Mouse (Mus musculus): Measurements from ENCODE around the gene Olfr60. TPM values are rescaled to one million over a fixed set of nuclear protein-coding genes. Genes with fewer than 3 reads are reported as not detected.

Gene Olfr60
- not detected for total RNA-seq (2023)

DNA sequence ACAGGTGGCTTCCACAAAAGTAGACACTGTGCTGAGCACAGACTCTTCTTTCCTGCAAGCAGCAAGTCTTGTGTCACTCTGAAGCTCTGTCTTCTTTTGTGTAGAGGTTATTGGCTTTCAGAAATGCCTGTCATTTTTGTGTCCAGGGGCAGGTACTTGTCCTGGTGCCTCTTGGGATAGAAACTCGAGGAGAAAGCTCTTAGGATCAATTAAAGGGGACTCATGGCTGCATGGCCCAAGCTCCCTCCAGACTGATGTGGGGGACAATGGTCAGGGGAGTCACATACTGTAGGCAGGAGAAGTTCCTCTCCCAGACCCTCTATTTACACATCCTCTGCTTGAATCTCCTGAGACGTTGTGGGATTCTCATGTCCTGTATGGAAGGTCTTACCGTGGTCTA is at the start of gene Olfr60:
TSS of gene Olfr60 (minus strand) at position 101 of the 400 bp plus-strand sequence.

DNA sequence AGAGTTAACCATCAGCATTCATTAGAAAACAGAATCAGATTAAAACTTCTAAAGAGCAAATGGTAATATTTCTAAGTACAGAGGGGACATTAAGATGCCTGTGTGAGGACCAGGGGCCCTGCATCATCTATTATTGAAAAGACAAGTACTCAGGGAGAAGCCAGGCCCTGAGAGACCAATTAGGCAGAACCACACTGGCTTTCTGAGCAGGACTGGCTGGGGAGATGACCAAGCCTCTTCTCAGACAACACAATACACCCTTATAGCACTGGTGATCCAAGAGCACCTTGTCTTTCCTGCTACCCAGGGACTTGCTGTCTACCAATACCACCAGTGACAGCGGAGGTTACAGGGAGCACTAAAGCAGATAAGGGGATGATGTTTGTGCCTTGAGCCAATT is 41.3 kb upstream of the Olfr60 start, which contains the start of gene Olfr531:
TSS of gene Olfr531 (minus strand) at position 101 of the 400 bp plus-strand sequence.

DNA sequence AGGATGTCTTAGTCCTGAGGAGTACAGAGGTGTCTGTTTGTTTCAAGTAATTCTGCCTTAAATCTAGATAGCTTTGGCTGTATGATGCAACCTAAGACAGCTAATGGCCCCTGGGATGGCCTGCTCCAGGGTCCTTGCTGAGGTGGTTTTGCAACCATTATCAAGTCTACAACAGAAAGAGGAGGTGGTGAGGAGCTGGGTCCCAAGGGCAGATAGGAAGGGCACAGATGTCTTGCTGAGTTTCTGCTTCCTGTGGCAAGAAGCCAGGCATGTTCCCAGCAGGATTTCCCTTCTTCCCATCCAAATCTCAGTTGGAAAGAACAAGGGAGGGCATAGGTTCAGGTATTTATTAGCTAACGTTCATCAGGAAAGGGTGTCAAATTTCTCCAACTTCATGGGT is 14.8 kb upstream of the Olfr60 start, which contains the start of gene Olfr530:
TSS of gene Olfr530 (minus strand) at position 101 of the 400 bp plus-strand sequence.

DNA sequence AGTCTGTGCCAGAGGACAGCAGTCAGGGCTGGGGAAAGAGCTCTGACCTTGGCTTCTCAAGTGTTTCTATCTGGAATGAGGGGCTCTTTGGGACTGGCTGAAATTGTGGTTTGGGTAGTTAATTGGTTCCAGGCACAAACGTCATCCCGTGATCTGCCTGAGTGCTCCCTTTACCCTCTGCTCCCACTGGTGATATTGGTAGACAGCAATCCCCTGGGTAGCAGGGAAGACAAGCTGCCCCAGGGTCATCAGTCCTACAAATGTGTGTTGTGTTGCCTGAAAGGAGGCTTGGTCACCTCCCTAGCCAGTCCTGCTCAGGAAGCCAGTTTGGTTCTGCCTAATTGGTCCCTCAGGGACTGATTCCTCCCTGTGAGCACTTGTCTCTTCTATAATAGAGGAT is 27.8 kb downstream of the Olfr60 start, which contains the start of gene Olfr527:
TSS of gene Olfr527 (plus strand) at position 301 of the 400 bp plus-strand sequence.

DNA sequence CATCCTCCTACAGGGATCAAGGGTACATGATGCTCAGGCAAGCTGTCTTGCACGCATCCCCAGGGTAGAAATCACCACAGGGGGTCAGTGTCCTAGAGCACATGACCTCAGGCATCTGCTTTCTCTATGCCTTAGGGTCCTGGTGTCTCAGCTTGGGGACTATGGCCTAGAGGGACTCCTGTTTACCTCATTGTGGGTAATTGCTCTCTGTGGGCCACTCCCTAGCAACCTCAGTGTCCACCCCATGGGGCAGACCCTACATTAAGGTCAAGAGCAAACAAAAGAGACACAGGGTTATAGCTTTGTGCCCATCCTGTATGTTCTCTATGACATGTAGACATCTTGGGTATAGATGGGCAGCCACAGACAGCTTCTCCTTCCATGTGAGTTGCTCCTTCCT is 40.9 kb downstream of the Olfr60 start, which contains the start of gene Olfr525:
TSS of gene Olfr525 (plus strand) at position 301 of the 400 bp plus-strand sequence.

Other genes starting within 250 kb of the Olfr60 start
- 10 to 100 TPM in 1 of 2 experiments, 1 to 10 TPM in 1; 7.2 to 13.3 TPM for gene Paox, start 245.9 kb downstream of the Olfr60 start, total RNA-seq (2023)
- gene Echs1, start 245.2 kb downstream of the Olfr60 start, total RNA-seq (2023) = 10 to 100 TPM; 29.6 to 38.5 TPM
- gene Mtg1, start 224.1 kb downstream of the Olfr60 start, total RNA-seq (2023) = 1 to 10 TPM; 5.6 to 6.4 TPM
- not detected for gene Sprn, start 206.8 kb downstream of the Olfr60 start, total RNA-seq (2023)
- not detected for gene Olfr522, start 196.9 kb downstream of the Olfr60 start, total RNA-seq (2023)
- not detected for gene Olfr523, start 188.5 kb downstream of the Olfr60 start, total RNA-seq (2023)
- not detected for gene Olfr524, start 155.7 kb downstream of the Olfr60 start, total RNA-seq (2023)
- not detected for gene Cd163l1, start 143.4 kb downstream of the Olfr60 start, total RNA-seq (2023)
- under 1 TPM in 1 of 2 experiments, not detected in 1; 0.11 TPM for gene 5830411N06Rik, start 114.4 kb downstream of the Olfr60 start, total RNA-seq (2023)
- gene Olfr525, start 40.8 kb downstream of the Olfr60 start, total RNA-seq (2023) = not detected
- gene Olfr527, start 27.7 kb downstream of the Olfr60 start, total RNA-seq (2023) = not detected
- not detected for gene Olfr530, start 14.7 kb upstream of the Olfr60 start, total RNA-seq (2023)
- gene Olfr531, start 41.2 kb upstream of the Olfr60 start, total RNA-seq (2023) = not detected
- gene Olfr532, start 60.0 kb upstream of the Olfr60 start, total RNA-seq (2023) = not detected
- gene Olfr533, start 101.7 kb upstream of the Olfr60 start, total RNA-seq (2023) = not detected
- not detected for gene Olfr535, start 122.5 kb upstream of the Olfr60 start, total RNA-seq (2023)
- gene Olfr536, start 145.7 kb upstream of the Olfr60 start, total RNA-seq (2023) = not detected
- gene Olfr538, start 206.2 kb upstream of the Olfr60 start, total RNA-seq (2023) = not detected
- not detected for gene Olfr46, start 239.6 kb upstream of the Olfr60 start, total RNA-seq (2023)